Mouse (Mus musculus): ENCODE data around the gene Amer2. TPM values are rescaled to one million over a fixed set of nuclear protein-coding genes. Genes with fewer than 3 reads are reported as not detected.

Amer2 gene
- polyA plus RNA-seq, 1 experiment = 0.18 TPM

DNA sequence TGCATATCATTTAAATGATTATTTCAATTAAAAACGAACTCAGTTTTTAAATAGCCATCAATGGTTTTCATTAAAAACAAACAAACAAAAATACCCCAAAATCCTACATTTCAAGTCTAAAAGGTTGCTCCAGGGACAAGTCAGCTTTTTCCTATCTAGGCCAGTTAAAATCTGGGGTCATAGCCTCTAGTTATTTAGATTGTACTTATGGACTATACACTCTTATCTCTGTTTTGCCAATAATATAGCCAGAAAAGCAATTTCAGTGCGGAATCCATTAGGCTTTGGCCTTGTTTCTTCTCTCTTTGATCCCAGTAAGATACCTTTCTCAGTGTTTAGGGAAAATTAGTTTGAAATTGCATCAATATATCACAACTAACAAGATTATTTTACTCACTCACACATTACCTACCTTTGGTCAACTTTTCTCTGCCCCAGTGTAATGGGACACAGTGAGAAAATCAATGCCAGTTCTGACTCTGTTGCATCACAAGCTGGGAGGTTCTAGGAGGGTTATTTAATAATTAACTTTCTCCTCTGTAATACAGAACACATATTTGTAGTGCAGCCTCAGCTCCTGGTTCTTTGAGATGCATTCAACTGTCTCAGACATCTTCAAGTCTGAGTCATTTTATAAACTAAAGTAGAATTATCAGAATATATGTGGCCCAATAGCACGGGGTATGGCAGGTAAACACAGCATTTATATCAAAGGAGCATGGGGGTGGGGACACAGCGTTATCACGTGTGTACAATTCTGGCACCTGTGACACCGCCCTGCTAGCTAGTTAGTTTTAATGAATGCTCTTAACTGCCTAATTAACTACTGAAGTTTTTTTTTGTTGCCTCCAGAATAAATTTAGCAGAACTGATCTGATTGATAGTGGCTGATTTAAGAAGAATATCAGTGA lies 13.8 kb downstream of the Amer2 start:
- DNase-seq (ENCODE audit: low read depth) = no peak

DNA sequence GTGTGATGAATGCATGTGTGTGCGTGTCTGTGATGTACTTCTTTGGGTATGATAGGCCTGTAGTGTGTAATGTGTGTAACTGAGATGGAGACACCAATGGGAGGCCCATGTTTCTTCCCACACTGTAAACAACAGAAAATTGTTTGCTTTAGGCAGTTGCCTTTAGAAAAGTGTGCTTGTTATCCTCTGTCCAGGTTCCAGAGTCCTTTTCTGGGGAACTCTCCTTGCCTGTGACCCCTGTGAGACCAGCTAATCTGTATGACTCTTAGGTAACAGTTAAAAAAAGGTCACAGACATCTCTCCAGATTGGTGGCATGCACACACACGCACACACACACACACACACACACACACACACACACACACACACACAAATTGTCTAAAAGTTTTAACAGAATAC lies 15.3 kb downstream of the Amer2 start:
- DNase-seq (ENCODE audit: low read depth) = no peak

DNA sequence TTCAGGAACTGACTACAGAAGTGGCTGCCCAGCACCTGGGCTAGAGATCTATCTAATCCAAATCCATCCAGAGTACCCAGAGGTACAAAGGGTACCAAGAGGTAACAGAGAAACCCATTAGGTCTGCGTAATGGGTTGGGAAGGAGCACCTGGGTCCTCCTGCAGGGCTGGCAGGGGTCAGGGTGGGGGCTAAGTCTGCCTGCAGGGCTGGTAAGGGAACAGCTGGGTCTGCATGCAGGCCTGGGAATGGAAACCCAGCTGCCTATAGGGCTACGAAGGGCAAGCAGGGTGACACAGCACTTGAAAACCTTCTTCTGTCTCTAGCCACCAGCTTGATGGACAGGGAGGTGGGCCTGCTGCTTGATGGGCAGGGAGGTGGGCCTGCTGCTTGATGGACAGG lies 19.1 kb downstream of the Amer2 start:
- DNase-seq (ENCODE audit: low read depth) = no peak

DNA sequence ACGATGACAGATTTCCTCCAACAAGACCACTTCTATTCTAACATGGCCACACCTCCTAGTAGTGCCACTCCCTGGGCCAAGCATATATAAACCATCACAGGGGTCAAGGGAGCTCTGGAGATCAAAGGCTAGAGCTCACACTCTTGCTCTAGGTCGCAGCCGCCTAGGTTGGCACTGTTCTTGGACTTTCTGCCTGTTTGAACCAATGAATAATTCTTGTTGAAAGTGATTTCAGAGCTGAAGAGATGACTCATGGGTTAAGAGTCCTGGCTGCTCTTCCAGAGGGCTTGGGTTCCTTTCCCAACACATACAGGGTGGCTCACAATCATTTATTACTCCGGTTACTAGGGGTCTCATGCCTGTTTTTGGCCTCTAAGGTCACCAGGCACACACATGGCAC lies 24.3 kb downstream of the Amer2 start:
- DNase-seq (ENCODE audit: low read depth) = no peak

DNA sequence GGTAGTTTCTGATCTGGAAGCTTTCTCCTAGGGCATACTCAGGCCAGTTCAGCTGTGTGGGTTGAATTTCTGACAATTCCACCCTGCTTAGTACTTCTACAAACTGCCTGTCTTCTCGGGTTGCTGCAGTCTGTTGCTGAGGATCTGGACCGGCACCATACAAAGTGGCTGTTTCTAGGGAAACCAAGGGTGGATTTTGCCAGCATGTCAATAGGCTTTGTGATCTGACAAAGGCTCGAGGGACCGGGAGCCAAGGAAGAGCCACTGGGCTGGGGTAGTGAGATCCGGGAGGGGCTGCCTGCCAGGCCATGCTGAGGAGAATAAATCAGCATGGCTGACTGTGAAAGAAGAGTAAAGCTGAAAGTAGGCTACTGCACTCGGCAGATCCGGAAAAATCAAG lies 25.8 kb downstream of the Amer2 start:
- DNase-seq (ENCODE audit: low read depth) = no peak

DNA sequence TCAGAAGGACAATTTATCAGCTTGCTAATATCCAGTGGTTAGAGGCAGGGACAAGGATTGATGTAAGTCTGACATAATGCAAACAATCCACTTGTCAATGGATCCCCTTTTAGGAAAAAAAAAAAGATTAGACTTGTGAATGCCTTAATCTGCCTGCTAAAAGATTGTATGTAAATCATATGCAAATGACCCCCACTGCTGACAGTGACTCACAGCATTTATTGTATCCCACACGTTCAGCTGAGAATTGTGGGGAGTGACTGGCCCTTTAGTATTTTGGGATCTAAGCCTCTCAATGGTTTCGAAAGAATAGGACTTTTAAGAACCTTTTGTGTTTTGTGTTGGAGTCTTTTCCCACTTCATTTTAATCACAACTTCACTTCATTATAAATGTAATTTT lies 30.2 kb downstream of the Amer2 start:
- no peak for DNase-seq (ENCODE audit: low read depth)

DNA sequence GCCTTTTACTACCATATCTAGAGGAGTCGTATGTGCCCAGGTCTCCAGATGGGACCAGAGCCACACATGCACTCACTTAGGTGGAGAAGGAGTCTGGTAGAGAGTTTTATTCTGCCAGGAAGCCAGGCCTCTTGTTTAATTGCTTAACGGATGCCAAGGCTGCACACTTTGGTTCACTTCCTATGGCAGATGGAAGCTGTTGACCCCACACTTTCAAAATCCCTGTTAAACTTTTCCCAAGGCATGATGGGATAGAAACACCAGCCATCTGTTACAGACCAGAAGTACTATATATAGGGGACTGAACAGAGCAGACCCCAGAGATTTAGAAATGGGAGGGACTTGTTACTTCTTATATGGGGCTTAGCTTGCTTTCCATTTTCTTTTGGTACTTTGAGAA lies 32.8 kb downstream of the Amer2 start:
- no peak for DNase-seq (ENCODE audit: low read depth)

DNA sequence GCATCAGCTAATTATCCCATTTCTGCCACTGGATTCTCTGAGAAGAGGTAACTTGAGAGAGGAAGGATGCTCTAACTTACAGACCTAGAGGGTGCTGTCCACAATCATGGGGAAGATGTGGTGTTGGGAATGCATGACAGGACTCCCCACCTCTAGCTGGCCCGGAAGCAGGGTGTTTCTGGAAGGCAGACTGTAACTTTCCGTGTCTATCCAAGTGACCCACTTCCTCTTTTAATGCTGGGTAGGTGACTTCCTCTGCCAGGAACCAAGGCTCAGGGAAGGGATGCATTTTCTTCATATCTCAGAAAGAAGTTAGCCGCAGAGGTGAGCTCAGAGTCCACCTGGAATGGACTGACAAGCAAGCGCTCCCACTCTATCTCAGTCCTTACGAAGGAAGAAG lies 33.5 kb downstream of the Amer2 start:
- DNase-seq (ENCODE audit: low read depth) = no peak

DNA sequence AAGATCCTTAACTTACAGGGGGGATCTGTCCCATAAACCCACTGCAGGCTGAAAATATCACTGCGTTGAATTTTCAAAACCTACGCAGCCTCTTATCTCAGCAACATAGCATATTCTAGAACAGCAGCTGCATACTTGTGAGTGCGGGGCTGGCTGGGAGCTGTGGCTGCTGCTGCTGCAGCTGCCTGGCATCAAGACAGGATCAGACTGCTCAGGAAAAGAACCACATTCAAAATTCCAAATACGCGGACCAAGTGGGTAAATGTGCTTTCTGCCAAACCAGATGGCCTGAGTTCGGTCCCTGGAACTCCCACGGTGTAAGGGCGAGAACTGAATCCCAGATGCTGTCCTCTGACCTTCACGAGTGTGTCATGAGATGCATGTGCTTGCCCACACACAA lies 34.3 kb downstream of the Amer2 start:
- DNase-seq (ENCODE audit: low read depth) = no peak

DNA sequence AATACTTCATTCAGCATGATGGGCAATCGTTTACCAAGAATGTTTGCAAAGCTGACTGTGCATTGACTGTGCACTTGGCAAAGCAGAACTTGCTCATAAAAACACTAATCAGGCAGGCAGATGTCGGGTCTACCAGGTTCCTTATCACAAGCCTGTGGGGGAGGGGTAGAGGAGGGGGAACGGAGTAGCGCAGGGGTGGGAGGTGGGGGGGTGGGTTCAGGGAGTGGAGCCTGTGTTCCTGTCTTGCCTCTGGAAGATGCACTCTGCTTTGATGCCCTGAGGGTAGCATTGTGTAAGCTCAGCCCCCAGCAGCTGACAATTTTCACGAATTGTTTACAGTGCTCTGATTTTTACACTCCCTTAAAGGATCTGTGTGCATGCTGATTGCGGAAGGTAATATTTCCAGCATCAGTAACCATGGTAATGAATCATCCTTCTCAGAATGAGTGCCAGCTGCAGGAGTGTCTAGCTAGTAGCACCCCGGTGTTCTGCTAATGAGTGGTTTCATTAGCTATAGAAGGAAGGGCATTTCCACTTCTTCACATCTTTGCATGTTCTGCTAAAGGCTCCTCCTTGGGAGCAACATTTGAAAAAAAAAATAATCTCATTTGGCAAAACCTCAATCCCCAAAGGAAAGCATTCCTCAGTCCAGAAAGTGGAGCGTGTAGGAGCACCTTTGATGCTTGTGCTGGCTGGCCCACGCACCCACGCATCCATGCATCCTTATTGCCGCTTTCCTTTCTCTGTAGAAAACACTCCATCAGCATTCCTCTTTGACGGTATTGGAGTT lies 36.8 kb downstream of the Amer2 start:
- DNase-seq (ENCODE audit: low read depth) = no peak

DNA sequence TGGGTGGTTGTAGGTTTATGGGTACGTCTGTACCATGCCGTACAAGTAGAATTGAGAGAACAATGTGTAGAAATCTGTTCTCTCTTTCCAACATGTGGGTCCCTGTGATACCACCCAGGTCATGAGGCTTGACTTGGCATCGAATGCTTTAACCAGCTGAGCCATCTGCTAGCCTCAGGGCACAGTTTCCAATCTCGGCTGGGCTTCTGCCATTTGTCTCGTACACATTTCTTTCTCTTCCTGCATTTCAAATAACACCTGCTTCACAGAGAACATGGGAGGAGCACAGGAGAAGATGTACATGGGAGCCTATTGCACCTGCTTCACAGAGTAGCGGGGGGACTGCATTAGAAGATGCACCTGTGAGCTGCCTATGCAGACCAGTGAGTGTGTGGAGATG lies 38.2 kb downstream of the Amer2 start:
- no peak for DNase-seq (ENCODE audit: low read depth)

DNA sequence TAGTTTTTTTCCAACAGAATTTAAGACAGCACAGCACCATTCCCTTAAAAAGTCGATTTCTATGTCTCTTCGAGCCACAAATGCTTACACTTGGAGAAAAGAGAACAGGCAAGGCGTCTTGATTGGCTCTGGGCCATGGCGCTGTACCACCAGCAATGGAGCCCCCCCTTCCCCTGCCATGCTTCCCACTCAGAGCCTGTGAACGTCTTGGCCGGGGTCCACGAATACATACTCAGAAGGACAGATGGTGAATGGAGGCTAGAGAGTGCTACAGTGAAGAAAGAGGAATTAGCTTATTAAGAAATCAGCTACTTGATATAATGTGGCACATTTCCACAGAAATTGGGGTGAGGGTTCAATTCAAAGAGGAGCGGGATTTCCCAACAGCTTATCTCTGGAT lies 41.6 kb downstream of the Amer2 start:
- DNase-seq (ENCODE audit: low read depth) = no peak

DNA sequence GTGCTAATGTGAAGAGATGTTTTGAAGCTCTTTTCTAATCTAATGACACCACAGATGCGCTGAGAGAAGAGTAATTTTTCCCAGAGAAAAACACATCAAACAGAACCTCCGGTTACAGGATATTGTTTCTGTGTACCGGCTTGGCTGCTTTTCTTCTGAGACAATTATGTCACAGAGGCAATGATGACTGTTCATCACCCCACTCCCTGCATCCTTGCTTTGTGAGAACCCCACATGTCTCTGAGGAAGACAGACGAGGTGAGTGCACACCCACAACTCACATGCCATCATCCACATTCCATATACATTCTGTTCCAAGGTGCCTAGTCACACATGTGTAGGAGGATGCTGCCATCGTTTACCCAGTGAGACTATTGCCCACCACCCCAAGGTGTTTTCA lies 44.9 kb downstream of the Amer2 start:
- no peak for DNase-seq (ENCODE audit: low read depth)

DNA sequence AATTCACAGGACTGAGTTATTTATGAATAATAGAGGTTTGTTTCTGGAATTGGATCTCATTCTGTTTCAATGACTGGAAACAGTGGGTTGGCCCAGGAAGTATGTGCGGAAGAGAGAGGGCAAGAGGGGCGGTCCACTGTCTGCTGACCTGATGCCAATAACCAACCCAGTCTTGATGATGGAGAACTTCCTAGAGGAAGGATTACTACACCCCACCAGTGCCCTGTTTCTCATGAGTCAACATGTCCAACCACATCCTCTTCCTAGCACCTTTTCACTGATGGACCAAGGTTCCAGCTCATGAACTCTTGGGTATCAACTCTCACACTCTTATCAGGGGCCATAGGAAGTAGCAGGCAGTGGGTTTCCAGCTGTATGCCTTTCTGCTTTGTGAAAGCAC lies 49.9 kb downstream of the Amer2 start:
- no peak for DNase-seq (ENCODE audit: low read depth)

DNA sequence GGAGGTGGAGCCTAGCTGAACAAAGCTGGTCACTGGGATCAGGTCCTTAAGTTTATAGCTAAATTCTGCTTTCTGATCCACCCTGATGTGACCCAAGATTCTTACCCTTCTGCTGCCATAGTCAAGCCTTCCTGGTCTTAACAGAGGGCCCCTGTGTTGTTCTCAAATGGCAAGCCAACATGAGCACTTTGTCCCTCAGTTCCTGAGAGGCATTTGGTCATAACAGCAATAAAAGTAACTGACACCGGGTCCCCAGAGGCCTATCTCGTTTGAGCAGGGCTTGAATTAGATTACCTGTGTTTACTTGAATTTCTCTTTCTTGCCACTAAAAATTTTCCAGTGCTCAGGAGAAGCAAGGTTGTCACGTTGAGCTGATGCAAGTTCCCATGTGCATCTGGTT lies 51.1 kb downstream of the Amer2 start:
- DNase-seq (ENCODE audit: low read depth) = no peak

DNA sequence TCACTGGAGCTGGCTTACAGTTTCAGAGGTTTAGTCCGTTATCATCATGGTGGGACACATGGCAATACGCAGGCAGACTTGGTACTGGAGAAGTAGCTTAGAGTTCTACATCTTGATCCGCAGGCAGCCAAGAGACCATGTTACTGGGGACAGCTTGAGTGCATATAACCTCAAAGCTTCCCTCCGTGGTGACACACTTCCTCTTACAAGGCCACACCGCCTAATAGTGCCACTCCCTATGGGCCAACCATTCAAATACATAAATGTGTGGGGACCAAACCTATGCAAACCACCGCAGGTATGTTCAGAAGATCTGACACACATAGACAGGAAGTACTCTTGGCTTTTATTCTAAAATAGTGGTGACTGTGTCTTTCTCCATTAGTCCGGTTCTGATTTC lies 52.5 kb downstream of the Amer2 start:
- no peak for DNase-seq (ENCODE audit: low read depth)

DNA sequence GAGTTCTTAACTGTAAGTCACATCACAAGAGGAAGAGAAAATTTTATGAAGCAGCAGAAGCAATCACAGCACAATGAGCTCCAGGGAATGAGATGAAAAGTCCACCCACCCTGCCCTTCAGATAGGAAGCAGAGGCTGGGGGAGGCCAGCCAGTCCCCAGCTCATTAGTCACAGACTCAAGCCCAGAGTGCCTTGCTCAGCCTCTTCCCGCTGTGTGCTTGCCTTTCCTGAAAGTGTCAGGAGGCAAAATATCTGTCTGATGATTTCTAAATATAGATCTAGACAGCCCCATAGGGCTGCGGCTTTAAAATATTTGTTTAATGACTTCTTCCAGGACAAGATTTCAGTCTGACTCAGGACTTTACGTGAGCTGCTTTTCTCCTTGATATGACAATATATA lies 54.8 kb downstream of the Amer2 start:
- no peak for DNase-seq (ENCODE audit: low read depth)

DNA sequence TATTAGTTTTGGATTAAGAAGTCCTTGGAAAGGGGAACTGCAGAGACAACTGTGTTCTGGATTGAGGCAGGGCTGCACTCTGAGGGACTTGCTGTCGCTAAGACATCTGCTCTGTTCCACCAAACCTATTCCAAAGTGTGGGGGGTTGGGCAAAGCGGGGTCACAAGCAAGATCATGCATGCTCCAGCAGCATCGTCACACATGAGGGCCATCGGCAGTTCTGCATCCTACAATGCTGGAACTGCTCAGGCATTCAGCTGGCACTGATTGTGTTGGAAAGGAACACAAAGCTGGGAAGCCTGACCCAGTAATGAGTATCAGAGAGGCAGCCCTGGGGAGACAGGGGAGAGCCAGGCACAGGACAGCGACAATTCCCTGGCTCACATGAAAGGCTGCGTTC lies 56.5 kb downstream of the Amer2 start:
- DNase-seq (ENCODE audit: low read depth) = no peak

DNA sequence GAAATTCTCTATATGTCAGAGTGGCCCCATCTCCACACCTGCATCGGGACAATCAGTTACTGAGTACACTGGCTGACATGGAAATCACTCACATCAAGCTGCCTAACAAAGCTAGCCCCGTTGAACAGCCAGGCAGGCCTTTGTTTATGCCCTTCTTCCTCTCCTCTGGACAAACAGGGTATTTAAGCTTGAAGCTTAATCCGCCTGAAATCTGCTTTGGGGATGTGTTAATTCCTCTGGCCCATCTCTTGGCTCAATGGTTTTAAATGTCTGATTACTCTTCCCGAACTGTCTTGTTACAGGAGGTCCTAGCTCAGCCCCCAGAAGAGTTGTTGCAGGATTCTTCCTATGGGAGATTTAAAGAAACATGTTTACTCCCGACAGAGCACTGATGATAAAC lies 58.5 kb downstream of the Amer2 start:
- no peak for DNase-seq (ENCODE audit: low read depth)

DNA sequence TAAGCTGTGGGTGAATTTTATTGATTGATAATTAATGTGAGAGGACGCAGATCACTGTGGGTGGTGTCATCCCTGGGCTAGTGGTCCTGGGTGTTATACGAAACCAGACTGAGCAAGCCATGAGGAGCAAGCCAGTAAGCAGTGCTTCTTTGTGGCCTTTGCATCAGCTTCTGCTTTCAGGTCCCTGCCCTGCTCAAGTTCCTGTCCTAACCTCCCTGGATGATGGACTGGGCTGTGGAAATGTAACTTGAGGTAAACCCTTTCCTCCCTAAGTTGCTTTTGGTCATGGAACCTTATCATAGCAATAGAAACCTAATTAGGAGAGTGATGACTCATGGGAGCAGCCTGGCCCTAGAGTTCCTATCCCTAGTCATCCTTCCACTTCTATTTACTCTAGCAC lies 59.1 kb downstream of the Amer2 start:
- no peak for DNase-seq (ENCODE audit: low read depth)

DNA sequence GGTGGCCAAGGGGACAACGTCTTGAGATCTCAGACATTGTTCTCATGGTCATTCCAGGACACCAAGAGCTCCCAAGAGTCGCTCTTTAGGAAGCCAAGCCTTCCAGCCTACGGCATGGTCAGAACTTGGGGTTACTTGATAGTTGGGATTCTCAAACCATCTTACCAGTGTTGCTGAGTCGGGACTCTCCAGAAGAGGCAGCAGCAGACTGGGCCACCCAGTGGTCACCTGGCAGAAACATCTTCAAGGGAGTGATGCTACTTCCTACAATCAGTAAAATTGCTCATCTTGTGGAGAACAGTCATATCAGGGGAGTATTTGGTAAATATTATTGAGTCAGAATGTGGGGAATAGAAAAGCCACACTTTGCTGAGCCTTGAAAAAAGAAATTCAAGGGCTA lies 62.5 kb downstream of the Amer2 start:
- no peak for DNase-seq (ENCODE audit: low read depth)

DNA sequence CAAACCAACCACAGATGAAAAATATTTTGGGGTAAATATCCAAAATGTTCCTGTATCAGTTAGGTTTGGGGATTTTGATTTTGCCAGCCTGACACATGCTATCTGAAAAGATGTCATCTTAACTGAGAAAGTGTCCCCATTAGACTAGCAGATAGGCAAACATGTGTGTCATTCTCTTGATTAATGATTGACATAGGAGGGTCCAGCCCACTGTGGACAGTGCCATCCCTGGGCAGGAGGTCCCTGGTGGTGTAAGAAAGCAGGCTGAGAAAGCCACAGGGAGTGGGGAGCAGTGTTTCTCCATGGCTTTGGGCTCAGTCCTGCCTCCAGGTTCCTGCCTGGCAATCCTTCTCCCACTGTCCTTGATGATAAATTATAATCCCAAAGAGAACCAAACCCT lies 63.3 kb downstream of the Amer2 start:
- no peak for DNase-seq (ENCODE audit: low read depth)

Measured in gonadal fat pad, adult 2 months (tissue).